Mouse (Mus musculus) thymus, adult 2 months (tissue): Measurements from ENCODE around the gene Tmem260.

ENCODE experiments used
- CTCF ChIP-seq: fragments of 200-500 bp; IDR thresholded peaks from 2 replicates; pipeline ENCODE4 v1.5.1; 2012; ENCODE audit warnings: mild to moderate bottlenecking, control low read depth, low read length, moderate library complexity, borderline replicate concordance; ENCODE audit not compliant: control insufficient read depth, poor library complexity, insufficient read depth; ENCODE audit errors: extremely low read depth
- POLR2A ChIP-seq: fragments of 200-500 bp; IDR thresholded peaks from 2 replicates; pipeline ENCODE4 v1.6.1; 2012; ENCODE audit warnings: mild to moderate bottlenecking, low read length, control low read depth, moderate library complexity; ENCODE audit not compliant: control insufficient read depth, poor library complexity, insufficient read depth; ENCODE audit errors: extremely low read depth

DNA sequence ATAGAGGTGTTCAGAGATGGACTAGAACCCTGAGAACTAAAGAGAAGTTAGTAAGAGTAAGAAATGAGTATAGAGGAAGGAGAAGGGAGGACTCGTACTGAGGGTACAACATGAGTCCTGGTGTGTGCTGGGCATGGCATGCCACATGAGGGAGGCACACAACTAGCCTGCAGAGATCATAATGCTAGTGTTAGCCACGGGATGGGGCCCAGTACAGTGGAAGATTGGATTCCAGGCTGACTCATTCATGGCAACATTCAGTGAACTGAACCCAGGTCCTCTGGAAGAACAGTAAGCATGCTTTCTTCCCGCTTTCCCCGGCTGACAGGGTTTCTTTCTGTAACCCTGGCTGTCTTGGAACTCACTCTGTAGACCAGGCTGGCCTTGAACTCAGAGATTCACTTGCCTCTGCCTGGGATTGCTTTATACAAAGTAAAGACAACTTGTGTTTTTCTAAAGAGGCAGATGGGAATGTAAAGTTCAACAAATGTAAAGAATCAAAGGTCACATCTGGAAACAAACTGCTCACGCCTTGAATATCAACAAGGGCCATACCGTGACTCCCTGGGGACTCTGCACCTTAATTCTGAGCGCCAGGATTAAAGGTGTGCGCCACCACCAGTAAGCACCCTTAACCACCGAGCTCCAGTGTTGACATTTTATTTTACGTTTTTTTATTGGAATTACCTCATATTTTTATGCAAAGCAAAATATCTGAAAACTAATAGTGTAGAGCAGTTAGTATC is 25.0 kb downstream of the Tmem260 start:
- TF ChIP-seq CTCF (no peak), POLR2A (no peak)
